Mouse (Mus musculus) ES-E14 (cell line): ENCODE data around the gene Pcnx3. TPM values are rescaled to one million over a fixed set of nuclear protein-coding genes. Genes with fewer than 3 reads are reported as not detected.
A peak's percentile ranks its signal among the peaks of the same experiment; 100 is the strongest.
"Not testable (repeated sequence)": the region's sequence is repeated elsewhere in the genome, so short reads cannot be mapped to it uniquely, and the experiment has no call there.

Source experiments
- DNase-seq: peaks from one replicate; pipeline ENCODE4 v3.0.0-alpha.2; 2013; ENCODE audit warnings: low read depth, low spot score
- H3K27ac ChIP-seq: 2 replicates; pipeline ENCODE4 v1.5.1; 2012; ENCODE audit warnings: low read depth, mild to moderate bottlenecking, low read length, moderate library complexity, mixed read lengths; ENCODE audit not compliant: poor library complexity, insufficient read depth, severe bottlenecking
- H3K36me3 ChIP-seq: 2 replicates; pipeline ENCODE4 v1.6.1; 2012; ENCODE audit warnings: mild to moderate bottlenecking, low read length, moderate library complexity, mixed read lengths; ENCODE audit not compliant: control insufficient read depth, poor library complexity, insufficient read depth, severe bottlenecking
- H3K4me1 ChIP-seq, 2 experiments: fragments of 150-350 bp in 1 of 2; sonication (generic) in 1 of 2; 2 replicates each; pipeline ENCODE4 v1.6.1; 2012; ENCODE audit warnings: low read length in 2 of 2, mild to moderate bottlenecking in 1 of 2, mixed read lengths in 1 of 2; ENCODE audit not compliant: control insufficient read depth in 2 of 2, insufficient read depth in 2 of 2, poor library complexity in 1 of 2
- H3K4me3 ChIP-seq, 2 experiments: fragments of 150-350 bp in 1 of 2; sonication (generic) in 1 of 2; 2 replicates each; pipeline ENCODE4 v1.5.1; 2012; ENCODE audit warnings: low read length in 2 of 2, low read depth in 1 of 2, mild to moderate bottlenecking in 1 of 2, mixed read lengths in 1 of 2; ENCODE audit not compliant: insufficient read depth in 1 of 2, poor library complexity in 1 of 2, severe bottlenecking in 1 of 2
- H3K9ac ChIP-seq: 2 replicates; pipeline ENCODE4 v1.6.1; 2012; ENCODE audit warnings: low read depth, mild to moderate bottlenecking, low read length, mixed read lengths; ENCODE audit not compliant: poor library complexity, insufficient read depth, severe bottlenecking
- H3K9me3 ChIP-seq: fragments of 150-350 bp; sonication (generic); 2 replicates; pipeline ENCODE4 v1.6.1; 2012; ENCODE audit warnings: low read depth, mild to moderate bottlenecking, low read length; ENCODE audit not compliant: control insufficient read depth, insufficient read depth
- CHD2 ChIP-seq: IDR thresholded peaks from 2 replicates; pipeline ENCODE4 v1.6.1; 2014; ENCODE audit warnings: mild to moderate bottlenecking, low read depth, low read length, inconsistent platforms
- HCFC1 ChIP-seq: IDR thresholded peaks from 2 replicates; pipeline ENCODE4 v1.6.1; 2012; ENCODE audit warnings: low read length, inconsistent platforms, borderline replicate concordance; ENCODE audit not compliant: insufficient read depth
- MAFK ChIP-seq: IDR thresholded peaks from 2 replicates; pipeline ENCODE4 v1.6.1; 2014; ENCODE audit warnings: mild to moderate bottlenecking, low read depth, low read length, inconsistent platforms; ENCODE audit not compliant: insufficient read depth
- ZC3H11A ChIP-seq: IDR thresholded peaks from 2 replicates; pipeline ENCODE4 v1.6.1; 2012; ENCODE audit warnings: low read depth, mild to moderate bottlenecking, inconsistent platforms, low read length, borderline replicate concordance
- ZNF384 ChIP-seq: IDR thresholded peaks from 2 replicates; pipeline ENCODE4 v1.6.1; 2012; ENCODE audit warnings: low read depth, low read length, inconsistent platforms
- in situ Hi-C, 2 experiments: fragments of 600-800 bp; cut with MboI; formaldehyde crosslinking; loops; one replicate each; pipeline ENCODE4 v1.15.1; 2025; ENCODE audit warnings: low sequenced_read_pairs in 2 of 2, inconsistent platforms in 1 of 2; ENCODE audit not compliant: unreplicated experiment in 2 of 2
- total RNA-seq: library from RNA; depleted of rRNA; stranded (reverse); fragments of 300-350 nt; gene quantifications from 2 replicates; pipeline ENCODE4 v1.2.3, GENCODE M21; 2012

Pcnx3 gene
- total RNA-seq, 1 experiment: 63.9 TPM

- Histone ChIP-seq H3K4me1 (peaks cover 4 to 16% of the 10 kb centered on the region in 2 experiments; a peak in 2 of 4 replicates), H3K36me3 (peaks cover 15% of the 10 kb centered on the region), H3K9ac (peak overlapping the region; percentile 67), H3K9me3 (no peaks in the 10 kb centered on the region), H3K4me3 (peak overlapping the region; percentile 81 to 90), H3K27ac (no peak overlapping the region)
- TF ChIP-seq CHD2 (no peak), HCFC1 (no peak), MAFK (no peak), ZNF384 (no peak)
- in situ Hi-C loops: no loop called here
- DNase-seq: no peak
These were observed 1.6 kb upstream of the Pcnx3 start for GRCm38 (mm10) chr19:5690343-5690735.

GRCm38 (mm10) chr19:5689565-5690342 is 1.0 kb upstream of the Pcnx3 start:
- DNase-seq: peak; percentile 48
- peaks cover 4 to 13% of the 10 kb centered on the region in 2 experiments; a peak in 2 of 4 replicates for H3K4me1 ChIP-seq
- TF ChIP-seq HCFC1 (no peak), MAFK (no peak), CHD2 (no peak), ZNF384 (no peak), ZC3H11A (no peak)
- H3K36me3 ChIP-seq: peaks cover 20% of the 10 kb centered on the region
- no peaks in the 10 kb centered on the region for H3K9me3 ChIP-seq
- H3K4me3 ChIP-seq: peak overlapping the region; percentile 81 to 90
- in situ Hi-C loops: no loop called here
- peak overlapping the region; percentile 67 for H3K9ac ChIP-seq
- peak overlapping the region; percentile 1; the same call in 1 of the 2 replicates for H3K27ac ChIP-seq

GRCm38 (mm10) chr19:5689088-5689428 is 350 bp upstream of the Pcnx3 start:
- peaks cover 4 to 13% of the 10 kb centered on the region in 2 experiments; a peak in 2 of 4 replicates for H3K4me1 ChIP-seq
- H3K9me3 ChIP-seq: no peaks in the 10 kb centered on the region
- DNase-seq: no peak
- H3K9ac ChIP-seq: peak overlapping the region; percentile 67
- H3K4me3 ChIP-seq: peak overlapping the region; percentile 81 to 90
- TF ChIP-seq ZC3H11A (no peak), CHD2 (no peak), HCFC1 (no peak; the same call in 1 of the 2 replicates), MAFK (no peak)
- peaks cover 26% of the 10 kb centered on the region for H3K36me3 ChIP-seq
- H3K27ac ChIP-seq: peak overlapping the region; percentile 1; the same call in 1 of the 2 replicates
- in situ Hi-C loops: no loop called here

GRCm38 (mm10) chr19:5687738-5688137 is 970 bp downstream of the Pcnx3 start:
- H3K27ac ChIP-seq: peak overlapping the region; percentile 68; the same call in 1 of the 2 replicates
- H3K9me3 ChIP-seq: no peaks in the 10 kb centered on the region
- H3K4me3 ChIP-seq: peak overlapping the region; percentile 81 to 90
- TF ChIP-seq ZNF384 (no peak), MAFK (no peak)
- peaks cover 4 to 13% of the 10 kb centered on the region in 2 experiments; a peak in 2 of 4 replicates for H3K4me1 ChIP-seq
- in situ Hi-C loops: no loop called here
- no peak for DNase-seq
- peak overlapping the region; percentile 81 for H3K9ac ChIP-seq
- peaks cover 40% of the 10 kb centered on the region for H3K36me3 ChIP-seq

- H3K9me3 ChIP-seq, H3K9ac ChIP-seq, in situ Hi-C loops, DNase-seq, H3K27ac ChIP-seq, H3K4me3 ChIP-seq: not testable (repeated sequence)
- Histone ChIP-seq H3K36me3 (peaks cover 42% of the 10 kb centered on the region), H3K4me1 (peaks cover 4 to 13% of the 10 kb centered on the region in 2 experiments; a peak in 2 of 4 replicates)
These were observed 1.8 kb downstream of the Pcnx3 start for GRCm38 (mm10) chr19:5686954-5687353.
